Mouse (Mus musculus) cerebellum, postnatal 36 days (tissue): ENCODE measurements around the gene Oas1d.
"Not testable (repeated sequence)": the region's sequence is repeated elsewhere in the genome, so short reads cannot be mapped to it uniquely, and the experiment has no call there.

Experiments used
- DNase-seq, 2 experiments: peaks; one replicate each; pipeline ENCODE4 v3.0.0; 2021 to 2022; ENCODE audit warnings: mixed read lengths in 2 of 2

Gene Oas1d

GRCm38 (mm10) chr5:120914204-120914603, at the start of gene Oas1d:
TSS of gene Oas1d (plus strand) at chr5:120914536.
- DNase-seq, result not testable (repeated sequence)

GRCm38 (mm10) chr5:120865336-120865860, 48.9 kb upstream of the Oas1d start:
- no peak for DNase-seq

GRCm38 (mm10) chr5:120869436-120870015, 44.8 kb upstream of the Oas1d start:
- DNase-seq, result no peak

- DNase-seq, result no peak
Measured at GRCm38 (mm10) chr5:120870081-120870480, 44.3 kb upstream of the Oas1d start.

GRCm38 (mm10) chr5:120870782-120871181, 43.6 kb upstream of the Oas1d start:
- DNase-seq, result no peak

GRCm38 (mm10) chr5:120871469-120871868, 42.9 kb upstream of the Oas1d start:
- DNase-seq, result no peak

- DNase-seq, result not testable (repeated sequence)
Measured at GRCm38 (mm10) chr5:120876839-120877238, 37.5 kb upstream of the Oas1d start.

GRCm38 (mm10) chr5:120877407-120877806, 36.9 kb upstream of the Oas1d start:
- DNase-seq, result not testable (repeated sequence)

GRCm38 (mm10) chr5:120878803-120879202, 35.5 kb upstream of the Oas1d start:
- not testable (repeated sequence) for DNase-seq

GRCm38 (mm10) chr5:120881681-120882080, 32.7 kb upstream of the Oas1d start:
- DNase-seq, result not testable (repeated sequence)

GRCm38 (mm10) chr5:120887413-120887812, 26.9 kb upstream of the Oas1d start, which contains the start of gene Oas1g:
TSS of gene Oas1g (minus strand) at chr5:120887613.
- not testable (repeated sequence) for DNase-seq

- no peak for DNase-seq
Measured at GRCm38 (mm10) chr5:120887831-120888230, 26.5 kb upstream of the Oas1d start.

GRCm38 (mm10) chr5:120888294-120888815, 26.0 kb upstream of the Oas1d start:
- not testable (repeated sequence) for DNase-seq

- DNase-seq, result no peak
Measured at GRCm38 (mm10) chr5:120890026-120890425, 24.3 kb upstream of the Oas1d start.

- no peak for DNase-seq
Measured at GRCm38 (mm10) chr5:120890991-120891390, 23.3 kb upstream of the Oas1d start.

GRCm38 (mm10) chr5:120891566-120892242, 22.6 kb upstream of the Oas1d start:
- not testable (repeated sequence) for DNase-seq

GRCm38 (mm10) chr5:120892243-120892660, 22.1 kb upstream of the Oas1d start:
- no peak for DNase-seq

- DNase-seq, result not testable (repeated sequence)
Measured at GRCm38 (mm10) chr5:120893866-120894265, 20.5 kb upstream of the Oas1d start.

- not testable (repeated sequence) for DNase-seq
Measured at GRCm38 (mm10) chr5:120894692-120895091, 19.6 kb upstream of the Oas1d start.

- DNase-seq, result no peak
Measured at GRCm38 (mm10) chr5:120895231-120895900, 19.0 kb upstream of the Oas1d start.

- no peak for DNase-seq
Measured at GRCm38 (mm10) chr5:120898307-120898706, 16.0 kb upstream of the Oas1d start.

- DNase-seq, result no peak
Measured at GRCm38 (mm10) chr5:120898726-120899125, 15.6 kb upstream of the Oas1d start.

- no peak for DNase-seq
Measured at GRCm38 (mm10) chr5:120900666-120901065, 13.7 kb upstream of the Oas1d start.
